Mouse (Mus musculus) frontal cortex, postnatal 25 days (tissue): ENCODE measurements around the gene Gm14391.
"Not testable (repeated sequence)": the region's sequence is repeated elsewhere in the genome, so short reads cannot be mapped to it uniquely, and the experiment has no call there.

Source experiments
- DNase-seq, 2 experiments: peaks; one replicate each; pipeline ENCODE4 v3.0.0; 2022; ENCODE audit warnings: low spot score in 2 of 2

The Gm14391 gene

GRCm38 (mm10) chr2:175206732-175207131, at the start of gene Gm14391:
Gene Gm14391 (minus strand): TSS chr2:175206917.
- DNase-seq, result not testable (repeated sequence)

GRCm38 (mm10) chr2:175179008-175179407, 27.7 kb downstream of the Gm14391 start:
- not testable (repeated sequence) for DNase-seq

GRCm38 (mm10) chr2:175176312-175176711, 30.4 kb downstream of the Gm14391 start:
- no peak for DNase-seq

GRCm38 (mm10) chr2:175175401-175176180, 31.1 kb downstream of the Gm14391 start, which contains the start of gene Gm14443:
Gene Gm14443 (minus strand): TSS chr2:175175871.
- DNase-seq, result not testable (repeated sequence)

GRCm38 (mm10) chr2:175174058-175174457, 32.7 kb downstream of the Gm14391 start:
- not testable (repeated sequence) for DNase-seq

GRCm38 (mm10) chr2:175172906-175173595, 33.7 kb downstream of the Gm14391 start:
- not testable (repeated sequence) for DNase-seq

- DNase-seq, result no peak
Observed at GRCm38 (mm10) chr2:175172123-175172522, 34.6 kb downstream of the Gm14391 start.

- not testable (repeated sequence) for DNase-seq
Observed at GRCm38 (mm10) chr2:175166870-175167269, 39.8 kb downstream of the Gm14391 start.

GRCm38 (mm10) chr2:175165110-175165509, 41.6 kb downstream of the Gm14391 start:
- not testable (repeated sequence) for DNase-seq

GRCm38 (mm10) chr2:175161438-175161837, 45.3 kb downstream of the Gm14391 start:
- not testable (repeated sequence) for DNase-seq

- DNase-seq, result no peak
Observed at GRCm38 (mm10) chr2:175158642-175159041, 48.1 kb downstream of the Gm14391 start.

- DNase-seq, result no peak
Observed at GRCm38 (mm10) chr2:175156696-175157095, 50.0 kb downstream of the Gm14391 start.

- not testable (repeated sequence) for DNase-seq
Observed at GRCm38 (mm10) chr2:175141993-175142295, 64.8 kb downstream of the Gm14391 start, which contains the start of gene Gm14399. Gene Gm14399 (minus strand): TSS chr2:175142012.

GRCm38 (mm10) chr2:175141118-175141992, 65.4 kb downstream of the Gm14391 start:
- peak in 1 of 2 experiments; percentile 22 for DNase-seq
